Mouse (Mus musculus) MEL (cell line): ENCODE data around the gene Retreg2. TPM values are rescaled to one million over a fixed set of nuclear protein-coding genes. Genes with fewer than 3 reads are reported as not detected.

ENCODE experiments used
- DNase-seq: peaks from one replicate; pipeline ENCODE4 v3.0.0; 2011; ENCODE audit warnings: low read depth, low spot score
- H3K27ac ChIP-seq: 2 replicates; pipeline ENCODE4 v1.5.1; 2012; ENCODE audit warnings: low read depth, mild to moderate bottlenecking, control low read depth, low read length, moderate library complexity; ENCODE audit not compliant: control insufficient read depth
- H3K27me3 ChIP-seq, 2 experiments: fragments of 150-350 bp in 1 of 2; sonication (generic) in 1 of 2; 2 replicates each; pipeline ENCODE4 v1.6.1; 2012; ENCODE audit warnings: low read length in 2 of 2, mild to moderate bottlenecking in 2 of 2, improper control_type of control experiment in 1 of 2, moderate library complexity in 1 of 2; ENCODE audit not compliant: insufficient read depth in 2 of 2, control insufficient read depth in 1 of 2
- H3K36me3 ChIP-seq, 2 experiments: 2 replicates each; pipeline ENCODE4 v1.6.1; 2012 to 2014; ENCODE audit warnings: low read length in 2 of 2, improper control_type of control experiment in 1 of 2, inconsistent platforms in 1 of 2, mild to moderate bottlenecking in 1 of 2; ENCODE audit not compliant: insufficient read depth in 2 of 2, control insufficient read depth in 1 of 2
- H3K4me1 ChIP-seq, 2 experiments: fragments of 150-350 bp in 1 of 2; sonication (generic) in 1 of 2; 2 replicates each; pipeline ENCODE4 v1.6.1; 2012; ENCODE audit warnings: low read length in 2 of 2, improper control_type of control experiment in 1 of 2, mild to moderate bottlenecking in 1 of 2; ENCODE audit not compliant: insufficient read depth in 2 of 2, control insufficient read depth in 1 of 2
- H3K4me3 ChIP-seq, 2 experiments: fragments of 150-350 bp in 1 of 2; sonication (generic) in 1 of 2; 2 replicates each; pipeline ENCODE4 v1.5.1; 2012; ENCODE audit warnings: low read depth in 2 of 2, low read length in 2 of 2, mild to moderate bottlenecking in 2 of 2, moderate library complexity in 2 of 2, control low read depth in 1 of 2, improper control_type of control experiment in 1 of 2; ENCODE audit not compliant: control insufficient read depth in 1 of 2, insufficient read depth in 1 of 2
- H3K79me2 ChIP-seq: 2 replicates; pipeline ENCODE4 v1.6.1; 2012; ENCODE audit warnings: mild to moderate bottlenecking, low read length, moderate library complexity; ENCODE audit not compliant: control insufficient read depth, poor library complexity, insufficient read depth
- H3K9ac ChIP-seq: 2 replicates; pipeline ENCODE4 v1.6.1; 2012; ENCODE audit warnings: low read depth, mild to moderate bottlenecking, control low read depth, low read length, moderate library complexity; ENCODE audit not compliant: control insufficient read depth, poor library complexity, severe bottlenecking
- H3K9me3 ChIP-seq: fragments of 150-350 bp; sonication (generic); replicated peaks from 2 replicates; pipeline ENCODE4 v1.6.1; 2012; ENCODE audit warnings: mild to moderate bottlenecking, low read length, improper control_type of control experiment, moderate library complexity; ENCODE audit not compliant: insufficient read depth
- CHD1 ChIP-seq: IDR thresholded peaks from 2 replicates; pipeline ENCODE4 v1.6.1; 2012; ENCODE audit warnings: low read depth, mild to moderate bottlenecking, inconsistent platforms, low read length, improper control_type of control experiment
- CHD2 ChIP-seq: IDR thresholded peaks from 2 replicates; pipeline ENCODE4 v1.6.1; 2011; ENCODE audit warnings: low read length, improper control_type of control experiment
- ELF1 ChIP-seq: IDR thresholded peaks from 2 replicates; pipeline ENCODE4 v1.6.1; 2014; ENCODE audit warnings: low read depth, mild to moderate bottlenecking, inconsistent platforms, low read length, improper control_type of control experiment, moderate library complexity
- HCFC1 ChIP-seq: IDR thresholded peaks from 2 replicates; pipeline ENCODE4 v1.6.1; 2012; ENCODE audit warnings: low read depth, mild to moderate bottlenecking, inconsistent platforms, low read length, improper control_type of control experiment, moderate library complexity
- MEF2A ChIP-seq: IDR thresholded peaks from 2 replicates; pipeline ENCODE4 v1.6.1; 2014; ENCODE audit warnings: low read depth, mild to moderate bottlenecking, inconsistent platforms, low read length, improper control_type of control experiment; ENCODE audit not compliant: poor library complexity, insufficient replicate concordance, severe bottlenecking; ENCODE audit errors: extremely low read depth
- NELFE ChIP-seq: IDR thresholded peaks from 2 replicates; pipeline ENCODE4 v1.6.1; 2011; ENCODE audit warnings: low read depth, low read length, improper control_type of control experiment
- POLR2A ChIP-seq, 2 experiments: IDR thresholded peaks; 2 replicates each; pipeline ENCODE4 v1.6.1; 2011 to 2012; ENCODE audit warnings: low read length in 2 of 2, mild to moderate bottlenecking in 2 of 2, control low read depth in 1 of 2, improper control_type of control experiment in 1 of 2, low read depth in 1 of 2, moderate library complexity in 1 of 2; ENCODE audit not compliant: control insufficient read depth in 1 of 2, insufficient read depth in 1 of 2, poor library complexity in 1 of 2
- POLR2AphosphoS5 ChIP-seq: IDR thresholded peaks from 2 replicates; pipeline ENCODE4 v1.6.1; 2012; ENCODE audit warnings: low read depth, borderline replicate concordance, mild to moderate bottlenecking, inconsistent platforms, low read length, moderate library complexity, mixed read lengths
- RCOR1 ChIP-seq: IDR thresholded peaks from 2 replicates; pipeline ENCODE4 v1.6.1; 2012; ENCODE audit warnings: low read depth, mild to moderate bottlenecking, inconsistent platforms, low read length, improper control_type of control experiment
- SIN3A ChIP-seq: IDR thresholded peaks from 2 replicates; pipeline ENCODE4 v1.6.1; 2012; ENCODE audit warnings: low read length, improper control_type of control experiment, inconsistent platforms
- SMC3 ChIP-seq: IDR thresholded peaks from 2 replicates; pipeline ENCODE4 v1.6.1; 2011; ENCODE audit warnings: low read depth, low read length, improper control_type of control experiment
- TAL1 ChIP-seq: IDR thresholded peaks from 2 replicates; pipeline ENCODE4 v1.6.1; 2012; ENCODE audit warnings: mild to moderate bottlenecking, inconsistent platforms, low read length, moderate library complexity, mixed read lengths
- TCF12 ChIP-seq: IDR thresholded peaks from 2 replicates; pipeline ENCODE4 v1.6.1; 2014; ENCODE audit warnings: low read depth, mild to moderate bottlenecking, inconsistent platforms, low read length, improper control_type of control experiment, moderate library complexity
- ZMIZ1 ChIP-seq: IDR thresholded peaks from 2 replicates; pipeline ENCODE4 v1.6.1; 2012; ENCODE audit warnings: low read depth, mild to moderate bottlenecking, inconsistent platforms, low read length, improper control_type of control experiment, moderate library complexity
- polyA plus RNA-seq, 2 experiments: library from polyadenylated mRNA; stranded (reverse) in 1 of 2; unstranded in 1 of 2; fragments of >175 nt in 1 of 2; fragments of >200 nt in 1 of 2; gene quantifications; 2 replicates each; pipeline versions ENCODE4 v1.2.1 to v1.2.4; 2012; ENCODE audit warnings: low replicate concordance in 2 of 2, low read depth in 1 of 2; ENCODE audit not compliant: insufficient read length in 2 of 2, insufficient read depth in 1 of 2, missing spikeins in 1 of 2
- total RNA-seq: library from RNA; depleted of rRNA; stranded (reverse); fragments of 300-350 nt; gene quantifications from 2 replicates; pipeline ENCODE4 v1.2.3, GENCODE M21; 2012; rRNA removed

Retreg2 gene
- total and polyA plus RNA-seq, 3 experiments = 38.1 to 59.2 TPM; not detected in 1

DNA sequence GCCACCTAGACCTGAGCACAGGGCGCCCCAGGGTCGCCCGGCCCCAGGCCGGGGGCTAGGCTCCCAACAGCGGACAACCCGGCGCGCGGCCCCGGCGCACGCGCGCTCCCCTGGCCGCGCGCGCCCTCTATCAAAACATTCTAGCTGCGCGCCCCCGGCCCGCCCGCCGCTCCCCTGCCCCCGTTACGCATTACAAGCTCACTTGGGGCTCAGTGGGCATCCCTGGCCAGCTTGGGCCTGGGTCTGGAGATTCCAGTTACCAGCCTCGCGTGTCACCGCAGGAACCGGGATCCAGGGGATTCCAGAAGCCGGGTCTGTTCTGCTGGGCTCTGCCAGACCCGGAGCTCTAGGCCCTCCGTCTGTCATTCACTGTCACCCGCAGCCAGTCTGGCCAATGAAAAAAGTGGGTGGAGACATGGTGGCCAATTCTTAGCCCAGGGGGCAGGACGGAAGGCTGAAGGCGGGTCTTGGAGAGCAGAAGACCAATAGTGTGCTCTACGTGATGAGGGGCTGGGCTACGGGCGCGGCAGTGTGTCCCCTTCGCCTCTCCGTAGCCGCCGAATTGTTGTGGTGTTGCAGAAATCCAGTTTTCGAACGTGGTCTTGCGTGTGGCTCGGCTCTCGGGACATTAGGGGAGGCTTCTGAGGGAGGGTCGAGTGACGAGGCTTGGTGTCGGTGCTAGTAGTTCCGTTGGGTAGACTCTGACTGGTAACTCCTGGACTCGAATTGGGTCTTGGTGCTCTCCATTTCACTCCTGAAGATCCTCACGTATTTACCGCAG, 49.2 kb downstream of the Retreg2 start, which contains the start of the genes Ankzf1 and Atg9a (continued):
- no peak for TF ChIP-seq TAL1
- peak; percentile 96 for TF ChIP-seq SIN3A
- peak; percentile 59 for TF ChIP-seq TCF12
- TF ChIP-seq SMC3 = no peak
- TF ChIP-seq CHD2 = peak; percentile 47

GRCm38 (mm10) chr1:75192452-75192851, 49.9 kb downstream of the Retreg2 start:
- Histone ChIP-seq H3K36me3 (peaks cover 0 to 25% of the 10 kb centered on the region in 2 experiments; a peak in 2 of 4 replicates), H3K4me1 (peaks cover under 1 to 25% of the 10 kb centered on the region in 2 experiments; a peak in 3 of 4 replicates)
- peak; percentile 50; the same call in 1 of the 2 replicates for TF ChIP-seq NELFE
- TF ChIP-seq CHD1 = 0 out of 2 replicates have a peak, but pooled peaks have one; percentile 58
- peak; percentile 37; the same call in 1 of the 2 replicates for TF ChIP-seq HCFC1
- TF ChIP-seq ELF1 = 0 out of 2 replicates have a peak, but pooled peaks have one; percentile 52
- TF ChIP-seq POLR2A (IDR thresholded peaks at IDR 0.05; ENCODE audit: control insufficient read depth in 1 of 2, insufficient read depth in 1 of 2, low read depth in 1 of 2, low read length in 2 of 2, poor library complexity in 1 of 2) = 0 out of 4 replicates have a peak, but pooled peaks of 1 of the 2 experiments have one; percentile 16
- TF ChIP-seq POLR2AphosphoS5 = no peak
- no peak for TF ChIP-seq MEF2A
- no peak for TF ChIP-seq RCOR1
- TF ChIP-seq ZMIZ1 = peak; percentile 41; the same call in 1 of the 2 replicates

More at GRCm38 (mm10) chr1:75192452-75192851, 49.9 kb downstream of the Retreg2 start:
- Histone ChIP-seq H3K27ac (peak overlapping the region; percentile 80), H3K9ac (peak overlapping the region; percentile 84), H3K9me3 (no peaks in the 10 kb centered on the region), H3K79me2 (peaks cover 9% of the 10 kb centered on the region), H3K27me3 (no peaks in the 10 kb centered on the region), H3K4me3 (peak overlapping the region; percentile 86 to 96)
- DNase-seq = peak; percentile 81

Other genes starting within 250 kb of the Retreg2 start
- gene Cryba2, start 249.6 kb upstream of the Retreg2 start, total RNA-seq = not detected in 2 replicates
- gene Cryba2, start 249.6 kb upstream of the Retreg2 start, polyA plus RNA-seq = not detected
- gene Cfap65, start 207.2 kb upstream of the Retreg2 start, total RNA-seq = not detected in 2 replicates
- not detected for gene Cfap65, start 207.2 kb upstream of the Retreg2 start, polyA plus RNA-seq
- gene Ihh, start 191.1 kb upstream of the Retreg2 start, total RNA-seq = 0.04 TPM in 1 of 2 replicates, not detected in the other
- gene Ihh, start 191.1 kb upstream of the Retreg2 start, polyA plus RNA-seq = under 1 TPM in 1 of 2 experiments, not detected in 1; 0.07 TPM
- 1.7 and 2.1 TPM in 2 replicates for gene Nhej1, start 17.6 kb upstream of the Retreg2 start, total RNA-seq
- 1 to 10 TPM in 1 of 2 experiments, not detected in 1; 5.2 TPM for gene Nhej1, start 17.6 kb upstream of the Retreg2 start, polyA plus RNA-seq
- gene Slc23a3, start 8.9 kb upstream of the Retreg2 start, total RNA-seq = 0.08 TPM in 1 of 2 replicates, not detected in the other
- under 1 TPM in 1 of 2 experiments, not detected in 1; 0.15 TPM for gene Slc23a3, start 8.9 kb upstream of the Retreg2 start, polyA plus RNA-seq
- 46.4 and 54.4 TPM in 2 replicates for gene Cnppd1, start 67 bp upstream of the Retreg2 start, total RNA-seq
- 100 to 1,000 TPM in 1 of 2 experiments, 10 to 100 TPM in 1; 70.1 to 314 TPM for gene Cnppd1, start 67 bp upstream of the Retreg2 start, polyA plus RNA-seq
- gene Zfand2b, start 25.9 kb downstream of the Retreg2 start, total RNA-seq = 14.4 and 15.0 TPM in 2 replicates
- gene Zfand2b, start 25.9 kb downstream of the Retreg2 start, polyA plus RNA-seq = 10 to 100 TPM in 1 of 2 experiments, not detected in 1; 18.3 TPM
- gene Abcb6, start 37.6 kb downstream of the Retreg2 start, total RNA-seq = 79.2 and 84.4 TPM in 2 replicates
- 10 to 100 TPM in 1 of 2 experiments, not detected in 1; 73.5 TPM for gene Abcb6, start 37.6 kb downstream of the Retreg2 start, polyA plus RNA-seq
- gene Ankzf1, start 49.4 kb downstream of the Retreg2 start, total RNA-seq = 5.5 and 8.1 TPM in 2 replicates
- gene Ankzf1, start 49.4 kb downstream of the Retreg2 start, polyA plus RNA-seq = 10 to 100 TPM in 1 of 2 experiments, not detected in 1; 16.7 TPM
- 7.8 and 10.2 TPM in 2 replicates for gene Atg9a, start 49.4 kb downstream of the Retreg2 start, total RNA-seq
- 10 to 100 TPM in 1 of 2 experiments, not detected in 1; 26.1 TPM for gene Atg9a, start 49.4 kb downstream of the Retreg2 start, polyA plus RNA-seq
- 4.0 and 7.6 TPM in 2 replicates for gene Glb1l, start 68.0 kb downstream of the Retreg2 start, total RNA-seq
- gene Glb1l, start 68.0 kb downstream of the Retreg2 start, polyA plus RNA-seq = 10 to 100 TPM in 1 of 2 experiments, not detected in 1; 13.0 TPM
- gene Stk16, start 68.1 kb downstream of the Retreg2 start, total RNA-seq = 83.2 and 110 TPM in 2 replicates
- gene Stk16, start 68.1 kb downstream of the Retreg2 start, polyA plus RNA-seq = 100 to 1,000 TPM in 1 of 2 experiments, not detected in 1; 154 TPM
- 385 and 396 TPM in 2 replicates for gene Tuba4a, start 77.1 kb downstream of the Retreg2 start, total RNA-seq
- gene Tuba4a, start 77.1 kb downstream of the Retreg2 start, polyA plus RNA-seq = 100 to 1,000 TPM in 1 of 2 experiments, not detected in 1; 439 TPM
- 0.46 and 0.58 TPM in 2 replicates for gene A630095N17Rik, start 89.3 kb downstream of the Retreg2 start, total RNA-seq
- under 1 TPM in 1 of 2 experiments, not detected in 1; 0.82 TPM for gene A630095N17Rik, start 89.3 kb downstream of the Retreg2 start, polyA plus RNA-seq
- gene Dnajb2, start 93.6 kb downstream of the Retreg2 start, total RNA-seq = 10.3 and 12.9 TPM in 2 replicates
- gene Dnajb2, start 93.6 kb downstream of the Retreg2 start, polyA plus RNA-seq = 10 to 100 TPM in 1 of 2 experiments, not detected in 1; 18.9 TPM
- gene Ptprn, start 121.7 kb downstream of the Retreg2 start, total RNA-seq = not detected in 2 replicates
- under 1 TPM in 1 of 2 experiments, not detected in 1; 0.13 TPM for gene Ptprn, start 121.7 kb downstream of the Retreg2 start, polyA plus RNA-seq
- not detected in 2 replicates for gene Resp18, start 135.6 kb downstream of the Retreg2 start, total RNA-seq
- not detected for gene Resp18, start 135.6 kb downstream of the Retreg2 start, polyA plus RNA-seq
- gene Dnpep, start 175.2 kb downstream of the Retreg2 start, total RNA-seq = 34.7 and 35.9 TPM in 2 replicates
- gene Dnpep, start 175.2 kb downstream of the Retreg2 start, polyA plus RNA-seq = 10 to 100 TPM in 1 of 2 experiments, not detected in 1; 59.3 TPM
- 4.6 and 7.2 TPM in 2 replicates for gene Des, start 217.6 kb downstream of the Retreg2 start, total RNA-seq
- 1 to 10 TPM in 1 of 2 experiments, not detected in 1; 7.0 TPM for gene Des, start 217.6 kb downstream of the Retreg2 start, polyA plus RNA-seq
- gene Speg, start 232.5 kb downstream of the Retreg2 start, total RNA-seq = 1.7 and 1.8 TPM in 2 replicates
- gene Speg, start 232.5 kb downstream of the Retreg2 start, polyA plus RNA-seq = 1 to 10 TPM in 1 of 2 experiments, not detected in 1; 9.5 TPM